Mouse (Mus musculus) cerebellum, adult 2 months (tissue): Measurements from ENCODE around the gene Arl2.

Source experiments
- CTCF ChIP-seq: fragments of 200-500 bp; IDR thresholded peaks from 2 replicates; pipeline ENCODE4 v1.5.1; 2011; ENCODE audit warnings: low read depth, mild to moderate bottlenecking, control low read depth, low read length, moderate library complexity, borderline replicate concordance; ENCODE audit not compliant: insufficient read depth
- POLR2A ChIP-seq: fragments of 200-500 bp; IDR thresholded peaks from 2 replicates; pipeline ENCODE4 v1.6.1; 2011; ENCODE audit warnings: low read length, control low read depth, borderline replicate concordance; ENCODE audit not compliant: insufficient read depth

DNA sequence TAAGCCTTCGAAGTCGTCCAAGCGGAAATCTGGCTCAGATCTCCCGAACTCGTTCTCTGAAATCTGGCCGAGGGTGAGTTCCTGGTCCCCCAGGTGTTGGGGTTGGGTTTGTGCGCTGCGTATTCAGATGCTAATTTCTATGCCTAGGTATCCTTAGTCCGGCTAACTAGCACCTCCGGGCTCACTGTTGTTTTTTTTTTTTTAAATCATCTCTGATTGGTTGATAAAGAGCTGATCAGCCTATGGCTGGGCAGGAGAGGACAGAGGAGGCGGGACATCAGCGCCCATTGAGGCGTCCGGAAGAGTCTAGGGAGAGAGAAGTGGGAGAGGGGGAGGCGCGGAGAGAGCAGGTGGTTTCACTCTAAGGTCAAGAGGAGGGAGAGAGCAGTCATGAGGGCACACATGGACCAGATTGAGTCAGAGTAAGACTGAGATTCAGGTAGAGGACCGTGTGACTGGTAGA lies 55.9 kb downstream of the Arl2 start:
- TF ChIP-seq POLR2A (no peak), CTCF (no peak)
